ENCODE assay signal across 19 mouse cellular contexts in the genomic region with DNA sequence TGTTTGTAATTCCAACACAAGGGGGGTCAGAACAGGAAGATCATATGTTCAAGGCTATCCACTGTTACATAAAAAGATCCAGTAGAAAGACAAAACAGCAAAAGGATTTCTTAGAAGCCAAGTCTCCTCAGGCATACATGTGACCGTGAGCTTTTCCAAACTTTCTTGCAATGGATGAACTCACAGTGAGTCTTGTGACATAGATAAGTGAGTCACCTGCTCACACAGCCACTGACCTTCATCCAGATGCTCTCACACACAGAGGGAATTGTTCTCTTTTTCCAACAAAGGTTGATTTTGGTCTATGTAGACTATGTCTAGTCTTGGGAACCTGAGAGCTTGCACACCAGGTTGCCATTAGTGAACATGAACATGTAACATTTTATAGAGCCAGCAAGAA.
"Had no signal": no experiment of that assay in that cellular context is flagged by ENCODE, and none has a peak within 500 bp of the region (broad histone marks: within the 10 kb centered on the region; RNA-seq: fewer than 3 reads in every experiment).

No protein-coding gene starts in this region.

- H3K9ac ChIP-seq: liver, postnatal 0 days; lung, embryonic 15.5 days; midbrain, embryonic 12.5 days; neural tube, embryonic 12.5 days had no signal

- H3K4me2 ChIP-seq: lung, embryonic 15.5 days; midbrain, embryonic 12.5 days; neural tube, embryonic 12.5 days had no signal

- H3K9me3 ChIP-seq: lung, embryonic 15.5 days; megakaryocyte, embryonic 14.5 days; midbrain, embryonic 12.5 days; neural tube, embryonic 12.5 days had no signal

- H3K27ac ChIP-seq: lung, embryonic 15.5 days; macrophage; midbrain, embryonic 12.5 days; neural tube, embryonic 12.5 days had no signal

- DNase-seq: liver, postnatal 0 days; lung, adult 2 months; lung, postnatal 14 days; lung, postnatal 36 days; midbrain, embryonic 14.5 days; retina, postnatal 1 day; right cerebral cortex, adult 18-20 months; right cerebral cortex, postnatal 25 days; right cerebral cortex, postnatal 4 days; spleen, adult 18-20 months; thymus, adult 2 months; thymus, postnatal 25 days; thymus, postnatal 4 days had no signal

- H3K36me3 ChIP-seq: lung, embryonic 15.5 days; midbrain, embryonic 12.5 days; neural tube, embryonic 12.5 days had no signal

- ATAC-seq: liver, postnatal 0 days; lung, postnatal 0 days had no signal

- H3K27me3 ChIP-seq: lung, embryonic 15.5 days; megakaryocyte, embryonic 14.5 days; midbrain, embryonic 12.5 days; neural tube, embryonic 12.5 days had no signal

- H3K4me1 ChIP-seq: lung, embryonic 15.5 days; megakaryocyte, embryonic 14.5 days; midbrain, embryonic 12.5 days; neural tube, embryonic 12.5 days had no signal

- H3K4me3 ChIP-seq: lung, embryonic 15.5 days; megakaryocyte, embryonic 14.5 days; midbrain, embryonic 12.5 days; neural tube, embryonic 12.5 days had no signal
